Mouse (Mus musculus) embryonic facial prominence, embryonic 11.5 days (tissue): ENCODE results near the gene Slc2a13. TPM values are rescaled to one million over a fixed set of nuclear protein-coding genes. Genes with fewer than 3 reads are reported as not detected.

ENCODE experiments used
- ATAC-seq: fragments of 200-750 bp; cut with Nextera tagmentation; replicated peaks from 2 replicates; pipeline ENCODE4 v1.8.0; 2017; ENCODE audit warnings: low read depth; ENCODE audit not compliant: insufficient number of reproducible peaks, low FRiP score, low TSS enrichment
- DNase-seq: peaks from one replicate; pipeline ENCODE4 v3.0.0-alpha.2; 2015; ENCODE audit warnings: low spot score
- H3K27ac ChIP-seq: fragments of 300-500 bp; sonication (generic); replicated peaks from 2 replicates; pipeline ENCODE4 v1.5.1; 2014; ENCODE audit warnings: mild to moderate bottlenecking, low read depth, low read length, control low read depth
- H3K27me3 ChIP-seq: fragments of 300-500 bp; sonication (generic); 2 replicates; pipeline ENCODE4 v1.6.1; 2014; ENCODE audit warnings: mild to moderate bottlenecking, low read length, moderate library complexity, mixed read lengths; ENCODE audit not compliant: control insufficient read depth, insufficient read depth
- H3K36me3 ChIP-seq: fragments of 300-500 bp; sonication (generic); replicated peaks from 2 replicates; pipeline ENCODE4 v1.6.1; 2014; ENCODE audit warnings: low read depth, mild to moderate bottlenecking, low read length, moderate library complexity, mixed read lengths; ENCODE audit not compliant: control insufficient read depth, insufficient read depth
- H3K4me1 ChIP-seq: fragments of 300-500 bp; sonication (generic); 2 replicates; pipeline ENCODE4 v1.6.1; 2014; ENCODE audit warnings: low read length, mixed read lengths; ENCODE audit not compliant: control insufficient read depth, insufficient read depth
- H3K4me2 ChIP-seq: fragments of 300-500 bp; sonication (generic); 2 replicates; pipeline ENCODE4 v1.6.1; 2014; ENCODE audit warnings: low read depth, mild to moderate bottlenecking, control low read depth, low read length, moderate library complexity
- H3K4me3 ChIP-seq: fragments of 300-500 bp; sonication (generic); 2 replicates; pipeline ENCODE4 v1.5.1; 2014; ENCODE audit warnings: low read depth, low read length, control low read depth
- H3K9ac ChIP-seq: fragments of 300-500 bp; sonication (generic); replicated peaks from 2 replicates; pipeline ENCODE4 v1.6.1; 2014; ENCODE audit warnings: mild to moderate bottlenecking, control low read depth, low read length
- H3K9me3 ChIP-seq: fragments of 300-500 bp; sonication (generic); replicated peaks from 2 replicates; pipeline ENCODE4 v1.6.1; 2016; ENCODE audit warnings: mild to moderate bottlenecking, low read length, inconsistent platforms, mixed read lengths; ENCODE audit not compliant: control insufficient read depth
- WGBS: fragments of 180-500 bp; shearing (Covaris S2); extraction: QIAGEN DNeasy Blood & Tissue Kit; methylation state at CpG from one replicate; pipeline ENCODE4 v1.1.7; 2014; 5-methylcytosine and 5-hydroxymethylcytosine counted together
- polyA plus RNA-seq: library from polyadenylated mRNA; unstranded; fragments of >200 nt; fragmentation: Nextera tagmentation; extraction: Ambion mirVana; gene quantifications from 2 replicates; pipeline ENCODE4 v1.2.1, GENCODE M21; 2014

Slc2a13 gene
- polyA plus RNA-seq, 1 experiment from 2014 or later: 2.0 TPM

DNA sequence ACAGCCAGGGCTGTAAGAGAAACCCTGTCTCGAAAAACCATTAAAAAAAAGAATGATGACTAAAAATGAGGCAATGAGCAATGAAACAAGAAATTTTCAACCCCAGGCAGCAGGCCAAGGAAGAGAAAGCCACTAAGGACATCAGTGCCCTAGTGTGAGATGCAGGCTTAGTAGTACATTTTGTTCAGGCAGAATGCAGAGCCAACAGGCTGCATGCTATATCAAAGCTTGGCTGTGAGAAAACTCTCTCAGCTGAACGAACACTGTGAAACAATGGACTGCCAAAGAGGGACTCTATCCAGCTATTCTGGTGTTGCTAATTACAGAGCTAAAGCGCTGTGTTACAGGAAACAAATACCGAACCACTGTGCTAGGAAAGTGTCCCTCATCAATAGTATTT, 256.1 kb downstream of the Slc2a13 start:
- Histone ChIP-seq H3K9ac (no peak overlapping the region), H3K27me3 (no peaks in the 10 kb centered on the region), H3K4me2 (no peak overlapping the region), H3K9me3 (no peaks in the 10 kb centered on the region), H3K36me3 (no peaks in the 10 kb centered on the region), H3K4me3 (no peak overlapping the region), H3K27ac (no peak overlapping the region), H3K4me1 (no peaks in the 10 kb centered on the region)
- DNase-seq: no peak
- WGBS: 77% methylated on average over 4 of the region's 4 CpGs
- no peak for ATAC-seq

- ATAC-seq (no peak), DNase-seq (no peak)
- Histone ChIP-seq H3K4me3 (no peak overlapping the region), H3K4me1 (no peaks in the 10 kb centered on the region), H3K27me3 (no peaks in the 10 kb centered on the region), H3K4me2 (no peak overlapping the region), H3K9me3 (no peaks in the 10 kb centered on the region), H3K36me3 (no peaks in the 10 kb centered on the region), H3K9ac (no peak overlapping the region), H3K27ac (no peak overlapping the region)
- WGBS: 86% methylated on average over 19 of the region's 19 CpGs
Observed at GRCm38 (mm10) chr15:91314402-91315318, 258.4 kb downstream of the Slc2a13 start.

- H3K4me3 ChIP-seq: no peak overlapping the region
- ATAC-seq: peak; percentile 72; the same call in 1 of the 2 replicates
- no peak overlapping the region for H3K27ac ChIP-seq
- H3K4me1 ChIP-seq: no peaks in the 10 kb centered on the region
- H3K4me2 ChIP-seq: no peak overlapping the region
- peak; percentile 81 for DNase-seq
- no peaks in the 10 kb centered on the region for H3K9me3 ChIP-seq
- no peaks in the 10 kb centered on the region for H3K36me3 ChIP-seq
- H3K9ac ChIP-seq: no peak overlapping the region
- WGBS: 48% methylated on average over 7 of the region's 7 CpGs
- H3K27me3 ChIP-seq: no peaks in the 10 kb centered on the region
Observed at GRCm38 (mm10) chr15:91304296-91304852, 268.7 kb downstream of the Slc2a13 start.

- DNase-seq (peak; percentile 90), ATAC-seq (no peak)
- no peak overlapping the region for H3K27ac ChIP-seq
- WGBS: 9% methylated on average over 3 of the region's 3 CpGs
- no peak overlapping the region for H3K4me3 ChIP-seq
- no peaks in the 10 kb centered on the region for H3K27me3 ChIP-seq
- no peaks in the 10 kb centered on the region for H3K36me3 ChIP-seq
- H3K4me1 ChIP-seq: no peaks in the 10 kb centered on the region
- no peak overlapping the region for H3K9ac ChIP-seq
- H3K9me3 ChIP-seq: no peaks in the 10 kb centered on the region
- H3K4me2 ChIP-seq: no peak overlapping the region
Observed at GRCm38 (mm10) chr15:91301366-91301765, 271.7 kb downstream of the Slc2a13 start.

DNA sequence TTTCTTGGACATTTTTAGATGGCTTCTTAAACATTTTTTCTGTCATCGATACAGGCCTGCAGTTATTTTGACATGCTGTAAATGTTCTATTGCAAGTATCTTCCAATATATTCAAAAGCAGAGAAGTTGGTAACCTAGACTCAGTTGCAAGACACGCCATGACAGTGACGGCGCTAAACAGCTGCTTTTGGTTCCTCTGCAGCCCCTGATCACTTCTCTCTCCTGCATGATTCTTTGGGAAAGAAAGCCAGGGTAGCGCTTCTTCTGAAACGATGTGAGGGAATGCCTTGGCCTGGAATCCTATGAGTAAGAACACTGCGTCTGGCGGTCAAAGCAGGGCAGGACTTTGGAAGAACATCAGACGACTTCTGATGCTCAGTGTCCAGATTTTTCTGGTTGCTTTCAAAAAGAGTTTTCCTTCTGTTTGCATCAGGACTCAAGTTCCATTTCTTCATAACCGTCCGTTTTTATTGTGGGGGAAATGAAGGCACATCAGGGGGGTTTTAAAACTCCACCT, 273.7 kb downstream of the Slc2a13 start:
- WGBS: 84% methylated on average over 11 of the region's 11 CpGs
- Histone ChIP-seq H3K4me3 (no peak overlapping the region), H3K4me2 (no peak overlapping the region), H3K36me3 (no peaks in the 10 kb centered on the region), H3K27me3 (no peaks in the 10 kb centered on the region), H3K27ac (no peak overlapping the region), H3K4me1 (no peaks in the 10 kb centered on the region), H3K9ac (no peak overlapping the region), H3K9me3 (no peaks in the 10 kb centered on the region)
- DNase-seq (no peak), ATAC-seq (no peak)

- Histone ChIP-seq H3K4me2 (no peak overlapping the region), H3K36me3 (no peaks in the 10 kb centered on the region), H3K4me1 (no peaks in the 10 kb centered on the region), H3K9ac (no peak overlapping the region), H3K27ac (no peak overlapping the region), H3K27me3 (no peaks in the 10 kb centered on the region), H3K4me3 (no peak overlapping the region), H3K9me3 (no peaks in the 10 kb centered on the region)
- ATAC-seq: no peak
- DNase-seq: no peak
- WGBS: 82% methylated on average over 3 of the region's 3 CpGs
Observed at GRCm38 (mm10) chr15:91283418-91283817, 289.6 kb downstream of the Slc2a13 start.

GRCm38 (mm10) chr15:91282822-91283221, 290.2 kb downstream of the Slc2a13 start:
- no peaks in the 10 kb centered on the region for H3K27me3 ChIP-seq
- no peak overlapping the region for H3K4me3 ChIP-seq
- no peak for ATAC-seq
- H3K36me3 ChIP-seq: no peaks in the 10 kb centered on the region
- no peaks in the 10 kb centered on the region for H3K9me3 ChIP-seq
- H3K27ac ChIP-seq: no peak overlapping the region
- H3K9ac ChIP-seq: no peak overlapping the region
- H3K4me1 ChIP-seq: no peaks in the 10 kb centered on the region
- no peak for DNase-seq
- 90% methylated on average over 7 of the region's 7 CpGs for WGBS
- H3K4me2 ChIP-seq: no peak overlapping the region

DNA sequence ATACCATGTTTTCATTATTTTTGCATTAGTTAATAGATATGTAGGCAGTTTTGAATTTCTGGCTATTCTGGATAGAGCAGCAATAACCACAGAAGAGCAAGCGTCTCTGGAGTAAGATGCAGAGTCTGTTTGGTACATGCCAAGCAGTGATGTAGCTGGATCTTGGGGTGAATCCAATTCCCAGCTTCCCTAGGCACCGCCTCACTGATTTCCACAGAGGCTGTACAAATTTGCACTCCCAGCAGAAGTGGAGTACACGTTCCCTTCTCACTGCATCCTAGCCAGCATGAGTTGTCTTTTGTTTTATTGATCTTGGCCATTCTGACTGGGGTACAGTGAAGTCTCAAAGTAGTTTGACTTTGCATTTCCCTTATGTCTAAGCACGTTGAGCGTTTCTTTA, 291.5 kb downstream of the Slc2a13 start:
- no peak overlapping the region for H3K4me3 ChIP-seq
- H3K4me2 ChIP-seq: no peak overlapping the region
- H3K9me3 ChIP-seq: no peaks in the 10 kb centered on the region
- no peak overlapping the region for H3K27ac ChIP-seq
- WGBS: 84% methylated on average over 5 of the region's 5 CpGs
- H3K27me3 ChIP-seq: no peaks in the 10 kb centered on the region
- no peak overlapping the region for H3K9ac ChIP-seq
- H3K4me1 ChIP-seq: no peaks in the 10 kb centered on the region
- DNase-seq (no peak), ATAC-seq (no peak)
- no peaks in the 10 kb centered on the region for H3K36me3 ChIP-seq
